Mouse (Mus musculus) adrenal gland, adult (tissue): ENCODE data around the gene Ctsll3.

Experiments used
- DNase-seq, 2 experiments: peaks; one replicate each; pipeline ENCODE4 v3.0.0; 2022 to 2023; ENCODE audit warnings: low spot score in 1 of 2; ENCODE audit not compliant: inconsistent age in 2 of 2

The Ctsll3 gene

DNA sequence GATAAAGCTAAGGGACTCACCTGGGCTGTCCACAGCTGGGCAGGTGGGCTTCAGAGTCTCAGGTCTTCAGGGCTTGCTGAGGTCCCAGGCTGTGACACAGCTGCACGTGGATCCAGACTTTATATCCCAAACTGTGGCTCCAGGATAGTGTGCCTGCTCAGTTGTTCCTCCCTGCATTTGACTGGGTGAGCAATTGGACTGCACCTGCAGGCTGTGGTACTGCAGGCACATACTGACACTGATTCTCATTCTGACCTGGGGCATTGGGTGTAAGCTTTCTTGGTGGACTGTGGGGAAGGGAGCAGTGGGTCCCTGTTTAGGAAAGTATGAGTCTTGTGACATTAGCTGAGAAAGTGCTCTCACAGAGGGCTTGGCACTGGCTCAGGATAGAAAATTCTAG, at the start of gene Ctsll3:
Gene Ctsll3 (minus strand): TSS at position 101 of the 400 bp plus-strand sequence.
- DNase-seq = no peak

DNA sequence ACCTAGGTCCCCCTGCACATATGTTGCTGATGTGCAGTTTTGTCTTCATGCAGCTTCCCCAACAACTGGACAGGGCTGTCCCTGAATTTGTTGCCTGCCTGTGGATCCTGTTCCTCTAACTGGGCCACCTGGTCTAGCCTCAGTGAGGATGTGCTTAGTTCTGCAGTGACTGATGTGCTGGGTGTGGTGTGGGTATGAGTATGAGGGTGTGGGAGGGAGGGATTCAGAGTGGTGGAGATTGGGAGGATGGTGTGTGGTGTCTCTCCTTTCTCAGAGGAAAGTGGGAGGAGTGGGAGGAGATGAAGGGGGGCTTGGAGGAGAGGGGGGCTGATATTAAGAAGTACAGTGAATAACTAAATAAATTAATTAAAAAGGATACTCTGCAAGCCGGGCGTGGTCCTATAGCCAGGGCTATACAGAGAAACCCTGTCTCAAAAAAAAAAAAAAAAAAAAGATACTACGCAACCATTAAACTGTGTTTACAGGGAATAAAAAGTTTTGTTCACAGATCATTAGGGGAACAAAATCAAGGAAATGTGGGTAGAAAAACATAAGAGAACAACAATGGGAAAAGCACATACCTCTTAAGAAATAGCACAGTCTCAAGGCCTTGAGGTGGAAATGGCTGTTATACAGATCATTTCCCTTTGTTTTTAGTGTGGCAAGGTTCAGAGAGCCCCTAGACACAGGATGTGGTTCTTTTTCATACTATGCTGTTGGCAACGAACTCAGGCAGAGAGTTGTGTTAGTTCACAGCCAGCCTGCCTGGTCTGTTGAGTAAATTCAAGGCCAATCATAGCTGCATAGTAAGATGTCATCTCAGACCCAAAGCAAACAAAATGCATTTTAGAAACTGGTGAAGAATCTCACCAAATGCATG, 45.8 kb upstream of the Ctsll3 start:
- no peak for DNase-seq

- no peak for DNase-seq
Observed at GRCm38 (mm10) chr13:60843153-60843552, 40.5 kb upstream of the Ctsll3 start.

DNA sequence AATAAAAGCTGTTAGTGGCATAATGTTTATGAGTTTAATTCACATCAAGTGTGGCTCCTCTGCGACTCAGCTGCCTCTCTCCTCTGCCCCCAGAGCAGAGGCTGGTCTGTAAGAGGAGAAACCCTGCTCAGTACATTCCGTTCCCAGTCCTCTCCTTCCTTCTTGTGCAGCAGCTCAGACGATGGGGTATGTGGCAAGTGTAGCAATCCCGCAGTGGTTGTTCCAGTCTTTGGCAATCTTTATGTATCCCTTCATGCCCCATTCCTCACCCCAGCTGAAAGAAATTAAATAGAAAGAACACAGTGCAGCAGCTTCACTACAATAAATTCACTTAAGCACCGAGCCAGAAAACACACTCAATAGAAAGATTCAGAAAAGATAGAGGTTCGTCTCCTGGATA, 40.1 kb upstream of the Ctsll3 start:
- DNase-seq = no peak

- no peak for DNase-seq
Observed at GRCm38 (mm10) chr13:60839353-60839902, 36.8 kb upstream of the Ctsll3 start.

DNA sequence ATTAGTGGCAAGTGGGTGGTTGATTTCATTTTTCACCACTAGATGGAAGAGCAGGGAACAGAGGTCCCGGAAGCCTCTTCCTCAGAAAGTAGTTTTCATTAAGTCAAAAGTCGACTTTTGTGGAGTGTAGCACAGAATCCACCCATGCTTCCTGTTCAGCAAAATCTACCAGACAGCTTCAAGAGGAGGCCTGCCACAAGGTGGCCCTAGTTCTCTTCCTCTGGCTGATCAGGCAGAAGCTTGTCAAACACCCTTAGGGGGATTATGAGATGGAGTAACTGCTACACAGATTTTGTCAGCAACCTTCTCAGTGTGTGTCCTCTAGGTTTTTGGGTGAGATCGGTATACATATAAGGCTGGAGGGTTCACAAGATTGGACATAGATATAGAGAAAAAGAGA, 23.4 kb upstream of the Ctsll3 start:
- peak; percentile 10 to 54 for DNase-seq

DNA sequence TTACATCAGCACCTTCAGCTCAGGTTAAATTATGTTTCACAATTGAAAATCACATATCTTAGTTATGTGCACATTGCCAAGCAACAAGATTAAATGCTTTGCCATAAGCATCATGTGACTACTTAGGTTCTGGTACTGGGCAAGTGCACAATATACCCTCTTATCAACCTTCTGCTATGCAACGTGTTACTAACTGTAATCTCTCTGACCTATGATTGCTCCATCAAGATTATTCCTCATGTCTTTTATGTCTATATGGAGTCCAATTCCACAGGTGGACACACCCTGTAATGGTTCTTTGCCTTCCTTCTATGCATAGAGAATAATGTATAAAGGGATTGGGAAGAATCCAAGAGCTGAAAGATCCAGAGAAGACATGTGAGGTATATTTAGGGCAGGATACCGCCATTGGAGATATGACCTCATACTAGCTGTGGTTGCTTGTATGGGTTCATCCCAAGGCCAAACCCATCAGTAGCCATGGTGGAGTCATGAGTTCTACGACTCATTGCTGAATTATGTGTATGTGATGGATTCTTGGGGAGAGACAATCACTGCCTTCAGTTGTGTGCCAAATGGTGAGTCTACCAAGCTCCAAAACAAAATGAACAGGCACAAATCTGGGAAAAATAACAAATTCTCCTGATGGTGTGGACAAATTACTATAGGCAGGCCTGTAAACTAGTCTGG, 18.0 kb upstream of the Ctsll3 start:
- DNase-seq = no peak

GRCm38 (mm10) chr13:60819469-60819868, 16.8 kb upstream of the Ctsll3 start:
- peak; percentile 13 to 66 for DNase-seq

DNA sequence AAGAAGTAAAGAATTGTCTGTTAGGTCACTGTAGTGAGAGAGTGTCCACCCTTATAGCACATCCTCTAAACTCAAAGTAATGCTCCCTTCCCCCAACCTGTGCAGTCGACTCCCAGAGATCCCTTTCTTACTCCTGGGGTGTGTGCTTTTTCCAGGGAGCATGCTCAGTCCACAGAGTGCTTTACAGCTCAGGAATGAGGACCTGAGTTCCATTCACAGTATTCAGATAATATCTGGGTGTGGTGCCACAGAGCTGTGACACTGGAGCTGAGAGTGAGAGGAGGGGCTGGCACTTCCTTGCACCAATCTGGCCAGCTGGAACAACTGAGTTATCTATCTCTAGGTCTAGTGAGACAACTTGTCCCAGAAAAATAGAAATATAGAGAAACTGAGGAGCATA, 11.1 kb upstream of the Ctsll3 start:
- DNase-seq = no peak

DNA sequence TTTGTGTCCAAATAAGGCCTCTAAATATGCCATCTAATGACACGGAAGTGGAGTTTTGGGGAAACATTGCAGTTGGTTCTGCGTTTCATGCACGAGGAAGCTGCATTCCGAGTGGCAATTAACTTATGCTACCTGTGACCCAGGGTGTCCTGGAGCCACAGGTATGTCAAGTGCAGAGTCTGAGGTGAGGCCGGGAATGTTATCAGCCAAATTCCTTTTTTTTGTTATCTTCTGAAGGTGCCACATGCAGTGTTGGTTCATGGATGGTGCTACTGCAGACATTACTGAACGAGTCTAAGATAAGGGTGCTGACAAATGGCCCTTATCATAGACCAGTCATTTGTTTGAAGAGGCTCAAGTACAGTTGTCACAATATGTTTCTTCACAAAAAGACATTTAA, 10.1 kb upstream of the Ctsll3 start:
- no peak for DNase-seq

DNA sequence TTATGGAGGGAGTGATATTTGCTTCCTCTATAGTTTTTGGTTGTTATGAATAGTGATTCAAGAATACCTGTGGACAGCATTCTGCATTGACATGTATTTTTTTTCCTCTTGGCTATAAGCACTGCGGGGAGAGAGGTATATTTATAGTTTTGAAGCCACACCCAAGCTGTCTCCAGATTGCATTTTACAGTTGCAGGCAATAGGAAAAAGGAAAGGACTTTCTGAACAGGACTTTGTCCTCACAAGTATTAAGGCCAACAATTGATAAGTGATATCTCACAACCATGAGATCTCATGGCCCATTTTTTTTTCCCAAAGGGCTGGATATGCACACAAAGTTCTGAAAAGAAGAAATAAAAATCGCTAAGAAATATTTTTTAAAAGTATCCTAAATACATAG, 7.0 kb upstream of the Ctsll3 start:
- no peak for DNase-seq

DNA sequence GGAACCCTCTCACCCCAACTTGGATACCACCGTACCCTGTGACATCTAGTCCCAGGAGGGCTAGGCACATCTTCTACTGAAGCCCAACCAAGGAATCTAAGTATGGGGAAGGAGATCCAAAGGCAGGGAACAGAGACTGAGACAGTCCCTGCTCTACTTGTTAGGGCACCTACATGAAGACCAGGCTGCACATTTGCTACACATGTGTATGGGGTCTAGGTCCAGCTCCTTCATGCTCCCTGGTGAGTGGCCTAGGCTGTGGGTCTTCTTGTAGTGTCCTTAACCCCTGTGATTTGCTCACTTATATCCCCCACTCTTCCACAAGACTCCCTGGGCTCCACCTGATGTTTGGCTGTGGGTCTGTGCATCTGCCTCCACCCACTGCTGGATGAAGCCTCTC, 13.2 kb downstream of the Ctsll3 start:
- DNase-seq = no peak

DNA sequence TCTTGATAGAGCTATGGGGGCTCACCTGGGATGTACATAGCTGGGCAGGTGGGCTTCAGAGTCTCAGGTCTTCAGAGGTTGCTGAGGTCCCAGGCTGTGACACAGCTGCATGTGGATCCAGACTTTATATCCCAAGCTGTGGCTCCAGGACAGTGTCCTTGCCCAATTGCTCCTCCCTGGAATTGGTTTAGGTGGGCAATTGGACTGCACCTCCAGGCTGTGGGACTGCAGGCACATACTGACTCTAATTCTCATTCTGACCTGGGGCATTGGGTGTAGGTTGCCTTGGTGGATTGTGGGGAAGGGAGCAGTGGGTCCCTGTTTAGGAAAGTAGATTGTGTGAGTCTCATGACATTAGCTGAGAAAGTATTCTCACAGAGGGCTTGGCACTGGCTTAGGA, 16.4 kb downstream of the Ctsll3 start, which contains the start of gene BC051665:
Gene BC051665 (minus strand): TSS at position 101 of the 400 bp plus-strand sequence.
- DNase-seq = no peak

- no peak for DNase-seq
Observed at GRCm38 (mm10) chr13:60783301-60783700, 19.3 kb downstream of the Ctsll3 start.

DNA sequence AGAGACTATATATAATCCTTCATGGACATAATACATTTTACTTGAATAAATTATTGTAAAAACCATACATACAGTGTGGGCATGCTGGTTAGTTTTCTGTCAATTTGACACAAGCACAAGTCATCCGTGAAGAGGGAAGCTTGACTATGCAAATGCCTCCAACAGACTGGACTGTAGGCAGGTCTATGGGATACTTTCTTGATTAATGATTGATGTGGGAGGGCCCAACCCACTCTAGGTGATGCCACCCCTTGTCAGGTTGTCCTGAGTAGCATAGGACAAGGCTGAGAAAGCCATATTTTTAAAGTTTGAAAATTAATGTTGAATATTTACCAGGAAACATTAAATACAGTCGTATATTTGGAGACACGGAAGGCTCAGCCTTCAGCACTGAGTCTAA, 22.1 kb downstream of the Ctsll3 start:
- DNase-seq = no peak

GRCm38 (mm10) chr13:60761161-60761560, 41.5 kb downstream of the Ctsll3 start:
- no peak for DNase-seq

DNA sequence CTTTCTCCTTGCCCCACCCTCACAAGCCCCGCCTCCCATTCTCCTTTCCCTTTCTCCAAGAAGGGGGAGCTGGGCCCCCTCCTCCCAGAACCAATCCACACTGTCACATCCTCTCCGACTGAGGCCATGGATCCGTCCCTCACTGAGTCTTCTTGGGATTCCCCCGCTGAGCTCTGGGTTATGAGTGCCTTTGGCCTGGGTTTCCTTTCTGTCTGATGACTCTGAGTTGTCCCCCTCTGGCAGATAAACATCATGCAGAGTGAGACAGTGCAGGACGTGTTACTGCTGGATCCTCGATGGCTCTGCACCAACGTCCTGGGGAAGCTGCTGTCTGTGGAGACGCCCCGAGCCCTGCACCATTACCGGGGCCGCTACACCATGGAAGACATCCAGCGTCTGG, 42.3 kb downstream of the Ctsll3 start:
- DNase-seq = no peak

- DNase-seq = peak; percentile 28 to 77
Observed at GRCm38 (mm10) chr13:60759136-60759535, 43.5 kb downstream of the Ctsll3 start.

GRCm38 (mm10) chr13:60757292-60757691, 45.4 kb downstream of the Ctsll3 start:
- no peak for DNase-seq

- no peak for DNase-seq
Observed at GRCm38 (mm10) chr13:60755251-60755650, 47.4 kb downstream of the Ctsll3 start.

DNA sequence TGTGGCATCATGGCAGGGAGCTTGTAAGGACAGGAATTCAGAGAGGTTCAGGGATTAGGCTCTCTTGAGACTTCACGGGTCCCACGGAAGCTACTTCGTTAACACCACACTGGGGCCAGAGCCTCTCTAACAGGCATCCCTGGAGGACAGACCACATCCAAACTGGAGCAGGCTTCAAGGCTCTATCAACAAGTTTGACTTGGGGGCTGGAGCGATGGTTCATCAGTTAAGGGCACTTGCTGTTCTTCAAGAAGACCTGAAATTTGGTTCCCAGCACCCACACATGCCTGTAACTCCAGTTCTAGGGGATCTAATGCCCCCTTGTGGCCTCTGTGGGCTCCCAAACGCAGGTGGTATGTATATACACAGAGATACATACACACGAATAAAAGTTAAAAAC, 49.4 kb downstream of the Ctsll3 start:
- DNase-seq = no peak

GRCm38 (mm10) chr13:60750930-60751329, 51.7 kb downstream of the Ctsll3 start:
- no peak for DNase-seq
